Mouse (Mus musculus) retina, postnatal 1 day (tissue): ENCODE results near the gene Ina.
A peak's percentile ranks its signal among the peaks of the same experiment; 100 is the strongest.
"Not testable (repeated sequence)": the region's sequence is repeated elsewhere in the genome, so short reads cannot be mapped to it uniquely, and the experiment has no call there.

Experiments used
- DNase-seq: peaks from one replicate; pipeline ENCODE4 v3.0.0-alpha.2; 2012

Ina gene

DNA sequence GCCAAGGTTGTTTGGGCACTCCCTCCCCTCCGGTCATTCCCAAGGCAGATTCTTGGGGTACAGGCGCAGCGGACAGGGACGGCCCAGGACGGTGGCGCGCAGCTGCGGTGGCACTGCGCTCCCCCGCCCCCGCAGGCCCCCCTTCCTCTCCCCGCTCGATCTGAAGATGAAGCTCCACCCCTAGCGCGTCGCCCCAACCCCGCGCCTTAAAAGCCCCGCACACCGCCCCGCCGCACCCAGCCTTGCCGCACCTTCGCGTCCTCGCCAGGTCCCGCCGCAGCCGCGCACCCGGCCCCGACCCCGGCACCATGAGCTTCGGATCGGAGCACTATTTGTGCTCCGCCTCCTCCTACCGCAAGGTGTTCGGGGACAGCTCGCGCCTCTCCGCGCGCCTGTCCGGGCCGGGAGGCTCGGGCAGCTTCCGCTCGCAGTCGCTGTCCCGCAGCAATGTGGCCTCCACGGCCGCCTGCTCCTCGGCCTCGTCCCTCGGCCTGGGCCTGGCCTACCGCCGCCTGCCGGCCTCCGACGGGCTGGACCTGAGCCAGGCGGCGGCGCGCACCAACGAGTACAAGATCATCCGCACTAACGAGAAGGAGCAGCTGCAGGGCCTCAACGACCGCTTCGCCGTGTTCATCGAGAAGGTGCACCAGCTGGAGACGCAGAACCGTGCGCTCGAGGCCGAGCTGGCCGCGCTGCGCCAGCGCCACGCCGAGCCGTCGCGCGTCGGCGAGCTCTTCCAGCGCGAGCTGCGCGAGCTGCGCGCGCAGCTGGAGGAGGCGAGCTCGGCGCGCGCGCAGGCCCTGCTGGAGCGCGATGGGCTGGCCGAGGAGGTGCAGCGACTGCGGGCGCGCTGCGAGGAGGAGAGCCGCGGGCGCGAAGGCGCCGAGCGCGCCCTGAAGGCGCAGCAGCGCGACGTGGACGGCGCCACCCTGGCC is at the start of gene Ina, which contains the start of gene Nt5c2:
TSS of gene Ina (plus strand) at position 252 of the 935 bp plus-strand sequence.
TSS of gene Nt5c2 (minus strand) at position 707 of the 935 bp plus-strand sequence.
- peak; percentile 86 for DNase-seq

DNA sequence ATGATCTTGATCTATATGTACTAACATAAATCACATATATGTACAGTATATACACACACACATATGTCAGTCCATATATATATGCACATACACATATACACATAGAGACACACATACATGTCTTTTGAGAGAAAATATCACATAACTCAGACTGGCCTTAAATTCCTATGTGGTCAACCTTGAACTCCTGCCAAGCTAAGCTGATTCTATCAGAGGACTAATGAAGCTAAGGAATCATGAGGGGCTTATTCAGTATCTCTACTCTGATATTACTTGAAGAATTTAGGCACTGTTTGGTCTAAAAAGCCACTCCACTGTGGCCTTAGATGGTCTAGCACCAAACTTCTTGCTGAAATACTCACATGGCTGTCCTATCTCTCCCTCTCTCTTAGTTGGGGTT is 49.0 kb upstream of the Ina start:
- no peak for DNase-seq

DNA sequence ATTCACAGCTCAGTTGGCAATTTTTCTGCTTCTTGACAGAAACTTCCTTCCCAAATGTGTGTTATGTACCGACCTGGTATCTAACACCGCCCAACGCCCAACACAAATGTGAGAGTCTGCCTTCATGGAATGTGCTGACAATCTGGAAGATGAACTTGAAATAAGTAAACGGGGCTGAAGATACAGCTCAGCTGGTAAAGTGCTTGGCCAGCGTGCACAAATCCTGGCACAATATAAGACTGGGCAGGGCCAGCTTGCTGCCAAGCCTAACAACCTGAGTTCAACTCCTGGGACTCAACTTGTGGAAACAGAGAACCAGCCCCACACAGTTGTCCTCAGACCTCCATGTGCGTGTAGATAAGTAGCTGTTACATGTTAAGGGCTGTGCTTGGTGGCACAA is 48.2 kb upstream of the Ina start:
- no peak for DNase-seq

DNA sequence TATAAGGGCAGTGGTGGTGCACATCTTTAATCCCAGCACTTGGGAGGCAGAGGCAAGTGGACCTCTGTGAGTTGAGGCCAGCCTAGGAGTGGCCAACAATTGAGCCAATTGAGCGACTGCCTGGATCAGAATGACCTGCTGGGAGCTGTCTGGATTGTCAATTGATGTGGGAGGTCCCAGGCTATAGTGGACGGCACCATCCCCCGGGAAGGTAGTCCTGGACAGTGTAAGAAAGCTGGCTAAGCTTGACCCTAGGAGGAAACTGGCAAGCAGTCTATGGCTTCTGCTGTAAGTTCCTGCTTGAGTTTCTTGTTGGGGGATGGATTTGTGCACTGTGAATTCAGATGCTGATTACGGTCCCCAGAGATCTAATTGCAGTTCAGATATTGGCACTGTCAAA is 46.6 kb upstream of the Ina start:
- DNase-seq: no peak

DNA sequence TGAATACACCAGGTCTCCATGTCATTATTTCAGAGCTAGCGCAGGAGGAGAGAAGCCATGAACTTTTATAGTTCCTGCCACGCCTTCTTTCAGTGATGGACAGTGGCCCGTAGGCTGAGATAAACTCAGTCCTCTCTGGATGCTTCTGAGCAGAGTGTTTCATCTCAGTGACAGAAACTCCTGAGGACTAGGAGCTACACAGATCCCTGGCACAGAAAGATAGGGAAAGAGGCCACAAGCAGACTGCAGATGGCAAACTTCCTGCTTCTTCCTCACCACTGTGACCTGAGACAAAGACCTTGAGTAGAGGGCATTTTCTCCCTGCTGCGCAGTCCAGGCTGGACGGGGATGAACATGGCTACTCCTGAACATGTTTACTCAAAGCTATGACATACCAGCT is 45.7 kb upstream of the Ina start:
- DNase-seq: no peak

DNA sequence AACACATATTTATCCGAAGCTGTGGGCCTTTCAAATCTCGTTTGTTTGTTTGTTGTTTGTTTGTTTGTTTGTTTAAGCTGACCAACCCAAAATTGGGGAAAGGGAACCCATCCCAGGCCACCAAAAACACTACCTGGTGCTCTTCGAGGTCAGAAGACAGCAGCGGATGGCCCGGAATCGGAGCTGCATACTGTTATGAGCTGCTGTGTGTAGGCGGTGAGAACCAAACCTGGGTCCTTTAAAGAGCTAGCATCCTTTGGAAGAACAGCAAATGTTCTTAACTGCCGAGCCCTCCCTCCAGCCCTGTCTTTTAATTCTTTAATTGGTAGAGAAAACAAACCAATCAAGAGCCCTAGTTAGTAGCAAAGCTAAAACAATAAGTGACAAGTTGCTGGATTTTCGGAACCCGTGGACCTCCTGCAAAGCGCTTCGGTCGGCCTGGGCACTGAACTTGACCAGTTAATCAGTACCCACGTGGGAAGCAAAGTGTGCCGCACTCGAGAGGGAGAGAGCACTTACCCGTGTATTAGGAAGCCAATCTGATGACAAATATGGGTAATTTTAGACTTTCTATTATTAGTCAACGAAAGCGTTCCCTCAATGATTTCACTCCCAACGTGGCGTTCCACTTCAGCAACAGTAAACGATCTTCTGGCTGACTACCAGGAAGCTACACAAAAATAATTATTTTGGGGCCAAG is 45.1 kb upstream of the Ina start:
- DNase-seq: no peak

DNA sequence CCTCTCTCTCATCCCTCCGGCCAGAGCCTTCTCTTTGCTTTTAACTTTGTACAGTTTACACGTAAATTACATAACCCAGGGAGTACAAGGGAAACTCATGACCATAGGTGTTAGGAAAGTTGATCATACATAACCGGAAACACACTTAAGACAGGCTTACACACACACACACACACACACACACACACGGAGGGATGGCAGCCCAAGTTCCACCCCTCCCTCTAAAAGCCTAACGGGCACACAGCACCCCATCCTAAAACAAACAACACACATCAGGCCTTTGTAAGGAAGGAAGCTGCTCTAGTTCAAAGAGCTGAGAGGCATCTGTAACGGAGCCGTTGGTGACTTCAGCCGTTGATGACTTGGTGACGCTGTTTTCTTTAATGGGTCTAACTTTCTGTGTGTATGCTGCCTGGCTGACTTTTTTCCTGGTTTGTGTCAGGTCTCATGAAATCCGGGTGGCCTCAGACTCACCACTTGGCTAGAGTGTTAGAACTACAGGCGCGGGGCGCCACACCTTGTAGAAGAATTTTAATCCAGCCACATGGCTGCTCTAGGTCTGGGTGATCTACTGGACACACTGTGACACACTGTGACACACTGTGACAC is 44.3 kb upstream of the Ina start:
- no peak for DNase-seq

DNA sequence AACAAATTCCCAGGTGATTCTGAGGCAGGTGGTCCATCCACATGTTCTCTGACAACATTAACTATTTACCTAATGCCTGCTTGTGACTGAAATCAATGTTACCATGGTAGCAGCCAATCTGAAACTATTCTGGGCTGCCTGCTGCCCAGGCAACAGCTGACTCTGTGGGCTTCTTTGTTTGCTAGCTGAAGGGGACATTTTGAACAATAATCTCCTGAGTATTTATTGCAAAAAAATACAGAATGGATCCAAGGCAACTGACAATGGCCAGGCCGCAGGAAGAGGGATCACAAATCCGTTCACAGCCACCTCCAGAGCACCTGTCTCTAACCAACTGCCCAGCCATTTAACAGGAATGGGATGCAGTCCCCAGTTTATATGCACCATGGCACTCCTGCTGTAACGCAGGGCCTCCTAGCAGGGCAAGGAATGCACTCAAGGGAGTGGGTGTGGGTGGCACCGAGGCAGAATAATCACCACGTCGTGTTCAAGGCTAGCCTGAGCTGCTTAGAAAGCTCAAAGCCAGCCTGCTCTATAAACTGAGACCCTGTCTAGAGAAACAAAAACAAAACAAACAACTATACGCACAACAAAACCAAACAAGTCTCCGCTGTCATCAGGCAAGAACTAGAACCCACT is 43.3 kb upstream of the Ina start:
- peak; percentile 37 for DNase-seq

DNA sequence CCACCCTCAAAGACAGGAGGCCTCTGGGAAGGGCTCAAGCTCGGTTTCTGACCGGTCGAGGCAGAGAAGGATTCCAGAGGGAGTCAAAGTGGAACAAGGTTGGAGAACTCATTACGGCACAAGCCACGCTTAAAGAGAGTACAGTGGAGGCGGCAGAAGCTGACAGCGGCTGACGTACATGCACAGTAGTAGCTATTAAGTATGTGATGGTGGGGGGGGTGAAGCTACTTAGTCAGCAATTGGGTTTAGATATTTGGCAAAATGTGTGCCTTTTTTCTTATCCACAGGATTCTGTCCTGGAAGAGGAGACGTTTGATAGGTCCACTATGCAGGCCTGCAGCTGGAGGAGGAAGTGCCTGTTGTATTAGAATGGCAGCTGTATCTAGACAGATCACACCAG is 42.8 kb upstream of the Ina start:
- DNase-seq: no peak

DNA sequence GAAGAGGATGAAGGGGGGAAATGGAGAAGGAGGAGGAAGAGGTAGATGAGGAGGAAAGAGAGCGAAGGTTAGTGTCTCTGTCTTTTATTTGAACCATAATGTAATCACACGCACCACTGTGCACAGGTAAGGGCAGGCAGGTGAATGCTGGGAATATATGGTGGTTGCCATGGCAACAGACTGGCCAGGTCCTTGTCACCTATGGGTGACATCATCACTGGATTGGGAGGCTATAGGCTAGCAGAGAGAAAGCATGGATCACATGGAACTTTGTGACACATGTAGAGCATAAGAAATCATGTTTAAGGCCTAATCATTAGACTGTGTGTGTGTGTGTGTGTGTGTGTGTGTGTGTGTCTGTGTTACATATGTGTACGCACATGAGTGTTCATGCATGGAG is 42.3 kb upstream of the Ina start:
- no peak for DNase-seq

DNA sequence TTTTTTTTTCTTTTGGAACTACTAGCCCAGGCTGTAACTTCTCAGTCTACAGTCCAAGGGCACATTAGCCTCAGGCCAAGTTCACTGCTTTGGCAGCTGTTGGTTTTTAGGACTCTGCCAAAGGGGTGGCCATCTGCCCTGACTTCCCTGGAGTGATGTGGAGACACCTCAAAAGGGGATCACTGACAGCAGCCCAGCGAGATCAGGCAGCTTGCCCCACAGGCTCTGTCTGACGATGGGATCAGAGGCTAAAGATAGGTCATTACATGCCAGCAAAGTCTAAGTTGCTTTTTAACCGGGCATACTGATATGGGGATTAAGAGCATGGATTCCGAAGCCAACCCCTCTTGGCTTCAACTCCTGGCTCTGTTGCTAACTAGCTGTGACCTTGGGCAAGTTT is 38.9 kb upstream of the Ina start:
- no peak for DNase-seq

DNA sequence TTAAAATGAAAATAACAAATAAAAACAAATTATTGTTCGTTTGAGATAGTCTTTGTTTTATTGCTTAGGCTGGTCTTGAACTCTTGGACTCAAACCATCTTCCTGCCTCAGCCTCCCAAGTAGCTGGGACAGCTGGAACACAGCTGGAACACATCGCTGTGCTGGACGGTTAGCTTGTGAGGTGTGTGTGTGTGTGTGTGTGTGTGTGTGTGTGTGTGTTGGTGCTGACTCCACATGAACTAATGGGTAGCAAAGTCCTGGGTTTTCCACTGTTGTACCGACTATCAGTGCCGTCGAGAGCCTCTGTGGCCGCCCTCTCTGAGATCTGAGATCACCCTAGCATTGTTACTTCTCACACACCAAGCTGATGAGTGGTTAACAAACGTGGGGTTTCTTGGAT is 38.5 kb upstream of the Ina start:
- no peak for DNase-seq

DNA sequence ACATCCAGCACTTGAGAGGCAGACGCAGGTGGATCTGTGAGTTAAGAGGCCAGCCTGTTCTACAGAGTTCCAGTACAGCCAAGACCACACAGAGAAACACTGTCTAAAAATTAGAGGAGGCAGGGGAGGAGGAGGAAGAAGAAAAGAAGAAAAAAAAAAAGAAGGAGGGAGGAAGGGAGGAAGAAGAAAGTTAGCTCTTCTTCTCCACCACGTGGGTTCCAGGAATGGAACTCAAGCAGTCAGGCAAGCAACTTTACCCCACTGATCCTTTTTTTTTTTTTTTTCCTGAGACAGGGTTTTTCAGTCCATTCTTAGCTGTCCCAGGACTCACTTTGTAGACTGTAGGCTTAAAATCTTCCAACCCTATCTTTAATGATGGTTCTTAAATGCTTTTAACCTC is 37.8 kb upstream of the Ina start:
- no peak for DNase-seq

DNA sequence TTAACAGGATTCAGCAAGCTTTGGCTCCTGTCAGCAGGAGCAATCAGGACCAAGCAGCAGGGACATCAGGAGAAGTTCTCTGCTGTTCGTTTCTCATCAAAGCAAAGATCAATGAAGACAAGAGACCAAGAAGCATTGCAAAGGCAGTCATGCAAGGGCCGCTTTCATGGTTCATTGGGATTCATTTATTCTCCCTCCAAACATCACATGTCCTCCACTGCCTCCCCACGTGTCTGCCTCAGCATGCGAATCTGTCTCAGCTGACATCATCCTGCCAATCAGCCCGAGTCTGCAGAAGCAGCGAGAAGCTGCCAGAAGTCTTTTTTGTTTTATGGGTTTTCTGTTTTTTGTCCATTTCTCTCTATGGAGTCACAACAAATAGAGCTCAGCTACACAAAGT is 37.0 kb upstream of the Ina start:
- peak; percentile 88 for DNase-seq

DNA sequence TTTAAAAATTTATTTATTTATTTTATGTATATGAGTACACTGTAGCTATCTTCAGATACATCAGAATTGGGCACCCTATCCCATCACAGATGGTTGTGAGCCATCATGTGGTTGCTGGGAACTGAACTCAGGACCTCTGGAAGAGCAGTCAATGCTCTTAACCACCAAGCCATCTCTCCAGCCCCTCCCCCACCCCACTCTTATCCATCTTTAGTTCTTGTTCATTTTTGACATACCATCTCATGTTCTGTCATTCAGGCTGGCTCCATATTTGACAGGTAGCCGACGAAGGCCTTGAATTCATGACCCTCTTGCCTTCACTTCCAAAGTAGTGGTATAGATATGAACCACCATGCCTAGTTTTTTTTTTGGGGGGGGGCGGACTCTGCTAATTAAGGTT is 36.4 kb upstream of the Ina start:
- not testable (repeated sequence) for DNase-seq

DNA sequence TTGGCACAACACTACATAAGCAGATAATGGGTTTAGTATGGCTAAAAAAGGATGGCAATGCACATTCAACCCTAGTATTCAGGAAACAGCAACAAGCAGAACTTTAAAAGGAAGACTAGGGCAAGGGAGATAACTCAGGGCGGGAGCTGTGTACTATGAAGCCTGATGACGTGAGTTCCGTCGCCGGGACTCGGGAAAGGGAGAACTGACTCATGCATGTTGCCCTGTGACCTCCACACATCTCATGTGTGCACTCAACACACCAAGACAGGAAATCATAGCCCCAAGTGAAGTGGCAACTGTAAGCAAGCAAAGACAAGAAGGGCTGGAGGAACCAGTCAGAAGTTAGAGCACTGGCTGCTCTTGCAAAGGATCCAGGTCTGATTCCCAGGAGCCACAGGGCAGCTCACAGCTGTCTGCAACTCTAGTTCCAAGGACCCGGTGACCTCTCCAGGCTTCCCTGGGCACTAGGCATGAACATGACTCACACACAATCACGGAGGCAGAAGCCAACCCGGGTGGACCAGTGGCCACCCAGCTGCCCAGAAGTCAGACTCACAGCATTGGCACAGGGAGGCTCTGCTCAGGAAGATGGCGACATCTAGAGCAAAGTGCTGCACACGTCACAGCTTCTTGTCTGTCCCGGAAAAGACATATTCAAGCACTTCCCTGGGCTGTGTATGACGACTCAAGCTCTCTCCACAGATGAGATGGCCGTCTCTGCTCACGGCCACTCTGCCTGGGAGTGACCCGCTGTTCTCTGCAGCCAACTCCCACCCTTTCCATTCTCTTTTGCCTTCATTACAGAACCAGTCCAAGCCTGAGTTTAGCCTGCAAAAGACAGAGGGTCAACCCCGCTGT is 35.3 kb upstream of the Ina start:
- no peak for DNase-seq

DNA sequence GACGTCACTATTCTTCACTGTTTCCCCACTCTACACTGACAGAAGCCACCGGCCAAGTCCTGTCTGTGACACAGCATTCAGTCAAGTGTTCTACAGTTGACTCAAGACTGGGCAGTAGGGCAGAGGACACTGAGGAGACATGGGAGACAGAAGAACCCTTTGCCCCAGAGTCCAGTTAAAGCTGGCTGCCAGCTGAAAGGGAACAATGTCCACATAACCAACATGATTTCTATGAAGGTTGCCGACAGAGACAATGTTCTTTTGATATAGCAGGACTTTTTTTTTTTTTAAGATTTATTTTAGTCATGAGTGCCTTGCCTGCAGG is 34.8 kb upstream of the Ina start:
- no peak for DNase-seq

DNA sequence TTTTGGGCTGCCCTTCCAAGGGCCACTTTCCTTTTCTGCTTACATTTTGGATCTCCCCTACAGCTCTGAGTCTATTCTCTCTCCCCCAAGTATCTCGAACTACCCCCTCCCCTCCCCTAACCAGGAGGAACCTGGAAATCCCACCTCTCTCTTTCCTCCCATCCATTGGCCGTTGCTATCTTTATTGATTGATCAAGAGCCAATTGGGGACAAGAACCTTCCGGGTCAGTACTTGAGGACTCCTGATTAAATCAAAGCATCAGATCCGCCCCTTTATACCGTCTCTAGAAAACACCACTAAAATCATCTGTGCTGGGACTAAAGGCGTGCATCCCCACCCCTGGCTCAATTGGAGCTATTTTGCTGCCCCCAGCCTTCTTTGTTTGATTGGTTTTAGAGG is 33.0 kb upstream of the Ina start:
- no peak for DNase-seq

DNA sequence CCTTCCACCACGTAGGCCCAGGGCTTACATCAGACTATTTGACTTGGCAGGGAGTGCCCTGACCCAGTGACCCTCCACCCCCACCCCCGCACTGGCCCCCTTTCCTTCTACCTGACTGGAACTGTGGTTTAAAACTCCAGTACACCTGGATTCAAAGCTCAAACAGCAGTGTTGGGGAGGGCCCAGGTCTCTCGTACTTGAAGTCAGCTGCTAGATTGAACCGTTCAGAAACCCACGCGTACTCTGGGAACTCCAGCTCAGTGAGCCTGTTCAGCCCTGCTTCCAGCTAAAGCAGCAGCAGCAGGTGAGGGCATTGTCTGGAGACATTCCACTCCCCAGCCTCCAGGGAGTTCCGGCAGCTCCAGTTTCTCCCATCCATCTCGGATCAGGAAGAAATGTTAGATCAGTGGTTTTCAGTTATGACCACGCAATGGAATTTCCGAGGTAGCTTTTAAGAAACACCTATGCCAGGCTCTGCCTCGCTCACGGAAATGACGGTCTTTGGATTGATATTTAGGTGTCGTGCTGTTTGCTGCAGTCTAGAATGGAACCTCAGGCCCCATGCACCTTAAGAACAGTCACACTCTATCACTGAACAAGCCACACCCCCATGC is 31.0 kb upstream of the Ina start:
- DNase-seq: no peak

DNA sequence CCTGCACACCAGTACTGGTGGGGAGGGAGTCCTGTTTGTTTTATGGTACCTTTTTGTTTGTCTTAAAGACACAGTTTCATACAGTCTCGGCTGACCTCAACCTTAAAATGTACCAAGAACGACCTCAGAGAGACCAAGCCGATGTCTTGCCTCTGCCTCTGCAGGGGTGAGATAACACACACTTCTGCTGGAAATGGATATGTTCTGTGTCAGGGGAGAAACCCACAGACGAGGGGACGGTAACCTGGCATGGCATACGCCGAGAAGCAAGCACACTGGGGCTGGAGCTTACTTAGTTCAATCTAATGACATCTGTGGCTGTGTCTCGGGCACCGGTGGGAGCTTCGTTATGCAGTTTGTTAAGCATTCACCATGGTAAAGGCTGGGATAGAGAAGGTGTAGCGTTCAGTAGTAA is 30.5 kb upstream of the Ina start:
- no peak for DNase-seq

DNA sequence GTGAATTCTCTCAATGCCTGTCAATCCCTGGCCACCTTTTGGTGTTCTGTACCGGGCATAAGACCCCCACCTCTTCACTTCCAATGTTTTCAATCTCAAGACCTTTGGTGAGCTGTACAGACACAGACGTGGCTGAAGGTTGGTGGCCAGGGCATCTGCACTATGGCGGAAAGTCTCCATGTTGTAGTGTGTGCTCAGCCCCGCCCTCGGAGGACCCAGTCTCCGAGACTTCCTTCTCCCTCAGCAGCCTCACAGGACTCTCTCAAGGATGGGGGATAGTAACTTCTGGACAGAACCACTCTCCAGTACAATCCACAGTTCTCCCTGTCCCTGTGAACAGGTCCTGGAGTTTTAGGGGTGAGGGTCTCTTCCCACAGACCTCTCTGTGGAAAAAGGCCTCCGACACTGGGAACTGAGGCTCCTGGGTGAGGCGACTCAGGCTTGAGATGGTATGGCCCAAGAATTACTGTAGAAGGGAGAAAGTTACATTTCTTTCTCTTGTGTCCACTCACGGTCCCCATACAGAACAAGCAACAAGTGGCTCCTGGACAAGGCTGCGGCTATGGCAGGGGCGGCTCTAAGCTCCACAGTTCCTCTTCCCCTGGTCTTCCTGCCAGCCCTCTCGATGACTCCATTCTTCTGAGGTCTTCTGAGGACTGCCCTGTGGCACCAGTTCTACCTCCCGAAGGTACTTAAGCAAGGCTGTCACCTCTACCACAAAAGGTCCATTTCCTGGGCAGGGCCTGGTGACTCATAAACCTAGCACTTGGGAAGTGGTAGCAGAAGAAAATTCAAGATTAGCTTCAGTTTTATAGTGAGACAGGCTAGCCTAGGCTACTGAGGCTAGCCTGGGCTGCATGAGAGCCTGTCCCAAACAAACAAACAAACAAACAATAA is 29.5 kb upstream of the Ina start:
- no peak for DNase-seq
